Mouse (Mus musculus) embryonic facial prominence, embryonic 10.5 days (tissue): ENCODE results near the gene Itpr2. TPM values are rescaled to one million over a fixed set of nuclear protein-coding genes. Genes with fewer than 3 reads are reported as not detected.

Experiments used
- DNase-seq: peaks from one replicate; pipeline ENCODE4 v3.0.0-alpha.2; 2017; ENCODE audit warnings: low spot score
- H3K27ac ChIP-seq: fragments of 300-500 bp; sonication (generic); replicated peaks from 2 replicates; pipeline ENCODE4 v1.5.1; 2016; ENCODE audit warnings: mild to moderate bottlenecking
- H3K27me3 ChIP-seq: fragments of 300-500 bp; sonication (generic); replicated peaks from 2 replicates; pipeline ENCODE4 v1.6.1; 2016; ENCODE audit warnings: low read depth, mild to moderate bottlenecking; ENCODE audit not compliant: poor library complexity, severe bottlenecking
- H3K36me3 ChIP-seq: fragments of 300-500 bp; sonication (generic); replicated peaks from 2 replicates; pipeline ENCODE4 v1.6.1; 2016; ENCODE audit warnings: mild to moderate bottlenecking, moderate library complexity
- H3K4me1 ChIP-seq: fragments of 300-500 bp; sonication (generic); 2 replicates; pipeline ENCODE4 v1.6.1; 2016
- H3K4me3 ChIP-seq: fragments of 300-500 bp; sonication (generic); 2 replicates; pipeline ENCODE4 v1.5.1; 2016; ENCODE audit warnings: mild to moderate bottlenecking, moderate library complexity
- H3K9me3 ChIP-seq: fragments of 300-500 bp; sonication (generic); 2 replicates; pipeline ENCODE4 v1.6.1; 2016; ENCODE audit warnings: mild to moderate bottlenecking
- WGBS: fragments of 180-500 bp; shearing (Covaris S2); methylation state at CpG from one replicate; pipeline ENCODE4 v1.1.7; 2016; 5-methylcytosine and 5-hydroxymethylcytosine counted together
- polyA plus RNA-seq: library from polyadenylated mRNA; unstranded; fragments of >200 nt; fragmentation: Nextera tagmentation; extraction: Ambion mirVana; gene quantifications from 2 replicates; pipeline ENCODE4 v1.2.1, GENCODE M21; 2016

Itpr2 gene
- polyA plus RNA-seq, 1 experiment from 2014 or later, result 4.5 TPM

DNA sequence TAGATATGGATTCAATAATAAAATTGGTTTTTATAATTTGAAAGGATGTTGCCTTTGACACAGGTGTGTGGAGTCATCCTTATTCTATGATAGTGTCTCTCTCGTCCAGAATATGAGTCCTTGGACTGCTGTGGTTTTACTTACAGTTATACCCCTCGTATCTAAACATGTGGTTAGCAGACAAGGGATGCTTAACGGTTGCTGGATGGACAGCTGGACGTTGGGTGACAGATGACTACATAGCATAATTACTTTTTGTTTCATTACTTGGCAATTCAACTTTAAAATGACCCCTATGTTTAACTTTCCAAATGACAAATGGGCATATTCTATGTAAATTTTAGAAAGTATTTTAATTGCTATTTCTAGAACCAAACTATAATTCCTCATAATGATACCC, 297.6 kb downstream of the Itpr2 start:
- Histone ChIP-seq H3K27me3 (no peaks in the 10 kb centered on the region), H3K4me1 (peaks cover 7% of the 10 kb centered on the region; the same call in 1 of the 2 replicates), H3K27ac (no peak overlapping the region), H3K36me3 (no peaks in the 10 kb centered on the region), H3K4me3 (no peak overlapping the region), H3K9me3 (no peaks in the 10 kb centered on the region)
- WGBS, result 77% methylated on average over 4 of the region's 4 CpGs
- DNase-seq, result no peak

- Histone ChIP-seq H3K27me3 (no peaks in the 10 kb centered on the region), H3K36me3 (no peaks in the 10 kb centered on the region; the same call in 1 of the 2 replicates), H3K9me3 (no peaks in the 10 kb centered on the region), H3K4me3 (no peak overlapping the region), H3K27ac (no peak overlapping the region), H3K4me1 (no peaks in the 10 kb centered on the region)
- WGBS, result 93% methylated on average over 7 of the region's 7 CpGs
- DNase-seq, result no peak
Observed at GRCm38 (mm10) chr6:146197868-146198379, 304.1 kb downstream of the Itpr2 start.

- Histone ChIP-seq H3K4me3 (no peak overlapping the region), H3K9me3 (no peaks in the 10 kb centered on the region), H3K36me3 (no peaks in the 10 kb centered on the region; the same call in 1 of the 2 replicates), H3K27ac (no peak overlapping the region), H3K4me1 (no peaks in the 10 kb centered on the region), H3K27me3 (no peaks in the 10 kb centered on the region)
- whole genome bisulfite sequencing, result 74% methylated on average over 1 of the region's 1 CpGs
- DNase-seq, result no peak
Observed at GRCm38 (mm10) chr6:146196701-146197100, 305.3 kb downstream of the Itpr2 start.

DNA sequence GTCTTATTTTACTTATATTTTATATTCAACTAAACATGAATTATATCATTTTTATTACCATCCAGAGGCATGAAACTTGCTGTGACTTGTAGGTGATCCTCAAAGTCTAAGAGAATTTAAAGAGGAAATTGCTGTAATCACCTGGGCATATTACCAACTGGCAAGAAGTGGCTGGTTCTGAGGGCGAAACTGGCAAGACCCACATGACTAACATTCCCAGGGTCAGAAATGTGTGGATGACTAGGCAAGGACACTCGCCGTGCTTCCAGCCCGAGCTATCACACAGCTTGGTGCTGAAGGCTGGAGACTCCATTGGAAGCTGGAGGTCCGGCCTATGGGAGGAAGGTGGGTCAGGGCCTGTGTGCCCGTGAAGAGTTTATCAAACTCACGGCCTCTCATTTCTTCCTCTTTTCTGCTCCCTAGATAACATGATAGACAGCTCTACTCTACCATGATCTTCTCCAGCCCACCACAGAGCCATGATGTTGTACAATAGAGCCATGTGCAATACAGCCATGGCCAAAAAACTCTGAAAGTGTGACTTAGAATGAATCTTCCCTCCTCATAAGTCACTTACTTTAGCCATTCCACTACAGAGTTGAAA, 306.1 kb downstream of the Itpr2 start:
- Histone ChIP-seq H3K36me3 (no peaks in the 10 kb centered on the region; the same call in 1 of the 2 replicates), H3K27ac (no peak overlapping the region), H3K9me3 (no peaks in the 10 kb centered on the region), H3K4me1 (no peaks in the 10 kb centered on the region), H3K27me3 (no peaks in the 10 kb centered on the region), H3K4me3 (no peak overlapping the region)
- WGBS, result 93% methylated on average over 7 of the region's 7 CpGs
- no peak for DNase-seq

DNA sequence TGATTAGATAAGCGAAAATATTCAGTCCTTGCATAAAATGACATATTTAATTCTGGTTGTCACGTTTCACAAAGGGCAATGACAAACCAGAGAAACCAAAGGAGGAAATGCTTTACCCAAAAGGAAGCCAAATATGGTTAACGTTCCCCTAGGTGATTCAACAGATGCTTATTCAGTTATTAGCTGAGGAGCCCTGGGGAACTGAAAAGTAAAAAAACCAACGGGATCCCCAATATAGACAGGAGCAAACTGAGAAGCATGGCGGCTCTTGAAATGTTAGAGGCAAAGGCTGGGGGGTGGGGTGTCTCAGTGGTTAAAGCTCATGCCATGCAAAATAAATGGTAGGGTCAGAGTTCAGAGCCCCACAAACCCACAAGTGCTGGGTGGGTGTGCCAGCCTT, 310.1 kb downstream of the Itpr2 start:
- Histone ChIP-seq H3K27ac (no peak overlapping the region), H3K9me3 (no peaks in the 10 kb centered on the region), H3K36me3 (no peaks in the 10 kb centered on the region; the same call in 1 of the 2 replicates), H3K4me3 (no peak overlapping the region), H3K27me3 (no peaks in the 10 kb centered on the region), H3K4me1 (peaks cover 7% of the 10 kb centered on the region; the same call in 1 of the 2 replicates)
- DNase-seq, result no peak
- WGBS, result 86% methylated on average over 5 of the region's 5 CpGs

GRCm38 (mm10) chr6:146190006-146190405, 312.0 kb downstream of the Itpr2 start:
- no peak overlapping the region for H3K4me3 ChIP-seq
- peak; percentile 31 for DNase-seq
- peaks cover 7% of the 10 kb centered on the region; the same call in 1 of the 2 replicates for H3K4me1 ChIP-seq
- no peaks in the 10 kb centered on the region for H3K9me3 ChIP-seq
- WGBS, result 71% methylated on average over 8 of the region's 8 CpGs
- H3K27ac ChIP-seq, result no peak overlapping the region
- H3K36me3 ChIP-seq, result no peaks in the 10 kb centered on the region; the same call in 1 of the 2 replicates
- no peaks in the 10 kb centered on the region for H3K27me3 ChIP-seq

DNA sequence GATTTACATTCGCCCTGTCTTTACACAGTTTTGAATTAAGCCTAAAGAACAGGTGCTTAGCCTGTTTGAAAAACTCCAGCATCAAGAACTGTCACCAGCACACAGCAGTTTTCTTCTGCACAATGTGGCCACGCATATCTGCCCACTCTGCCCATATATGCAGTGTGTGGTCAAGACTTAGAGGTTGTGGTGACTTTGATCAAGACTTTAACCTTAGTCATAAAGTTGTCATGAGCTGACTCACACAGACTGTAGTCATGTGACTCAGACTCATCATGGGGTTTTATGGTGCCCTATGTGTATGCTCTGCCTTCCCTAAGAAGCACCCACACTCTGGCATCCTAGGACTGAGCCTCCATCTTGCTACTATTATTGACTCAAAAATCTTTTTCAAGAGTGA, 316.5 kb downstream of the Itpr2 start:
- no peak for DNase-seq
- H3K27me3 ChIP-seq, result no peaks in the 10 kb centered on the region
- H3K27ac ChIP-seq, result no peak overlapping the region
- H3K4me1 ChIP-seq, result peaks cover 7% of the 10 kb centered on the region; the same call in 1 of the 2 replicates
- 90% methylated on average over 2 of the region's 2 CpGs for WGBS
- no peaks in the 10 kb centered on the region for H3K9me3 ChIP-seq
- H3K4me3 ChIP-seq, result no peak overlapping the region
- no peaks in the 10 kb centered on the region for H3K36me3 ChIP-seq

GRCm38 (mm10) chr6:146184771-146185170, 317.3 kb downstream of the Itpr2 start:
- 90% methylated on average over 9 of the region's 9 CpGs for WGBS
- no peak for DNase-seq
- Histone ChIP-seq H3K9me3 (no peaks in the 10 kb centered on the region), H3K27ac (no peak overlapping the region), H3K36me3 (no peaks in the 10 kb centered on the region), H3K27me3 (no peaks in the 10 kb centered on the region), H3K4me1 (no peaks in the 10 kb centered on the region), H3K4me3 (no peak overlapping the region)

DNA sequence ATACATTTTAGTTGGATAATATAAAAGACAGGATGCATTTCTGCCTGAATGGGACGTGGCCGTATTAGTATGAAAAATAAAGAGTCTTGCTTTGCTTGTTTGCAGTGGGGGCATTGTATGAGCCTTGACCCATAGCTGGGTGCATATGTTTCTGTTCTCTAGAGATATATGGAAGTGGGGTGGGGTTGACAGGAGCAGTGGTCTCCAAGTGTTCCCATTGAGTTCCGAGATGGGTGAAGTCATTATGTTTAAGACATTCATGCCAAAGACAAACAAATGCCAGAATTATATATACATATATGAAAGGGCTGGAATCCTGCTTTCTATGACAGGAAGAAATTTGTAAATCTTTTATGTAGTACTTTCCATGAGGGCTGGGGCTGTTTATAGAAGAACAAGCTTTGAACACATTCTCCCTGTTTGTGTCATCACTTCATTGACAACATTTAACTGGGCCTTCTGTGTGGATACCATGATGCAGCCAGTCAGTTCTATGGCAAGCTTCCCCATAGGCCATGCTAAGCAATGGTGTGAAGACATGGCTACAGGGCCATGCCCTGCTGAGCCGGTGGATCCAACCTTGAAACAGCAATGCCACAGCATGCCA, 327.3 kb downstream of the Itpr2 start:
- no peaks in the 10 kb centered on the region for H3K36me3 ChIP-seq
- no peaks in the 10 kb centered on the region for H3K27me3 ChIP-seq
- no peak for DNase-seq
- H3K27ac ChIP-seq, result no peak overlapping the region
- no peak overlapping the region for H3K4me3 ChIP-seq
- WGBS, result 95% methylated on average over 4 of the region's 4 CpGs
- no peaks in the 10 kb centered on the region for H3K4me1 ChIP-seq
- no peaks in the 10 kb centered on the region for H3K9me3 ChIP-seq

GRCm38 (mm10) chr6:146170603-146171051, 331.4 kb downstream of the Itpr2 start:
- DNase-seq, result peak; percentile 33
- Histone ChIP-seq H3K4me3 (no peak overlapping the region), H3K4me1 (no peaks in the 10 kb centered on the region), H3K27me3 (no peaks in the 10 kb centered on the region), H3K27ac (no peak overlapping the region), H3K36me3 (no peaks in the 10 kb centered on the region), H3K9me3 (no peaks in the 10 kb centered on the region)
- 80% methylated on average over 14 of the region's 14 CpGs for WGBS

DNA sequence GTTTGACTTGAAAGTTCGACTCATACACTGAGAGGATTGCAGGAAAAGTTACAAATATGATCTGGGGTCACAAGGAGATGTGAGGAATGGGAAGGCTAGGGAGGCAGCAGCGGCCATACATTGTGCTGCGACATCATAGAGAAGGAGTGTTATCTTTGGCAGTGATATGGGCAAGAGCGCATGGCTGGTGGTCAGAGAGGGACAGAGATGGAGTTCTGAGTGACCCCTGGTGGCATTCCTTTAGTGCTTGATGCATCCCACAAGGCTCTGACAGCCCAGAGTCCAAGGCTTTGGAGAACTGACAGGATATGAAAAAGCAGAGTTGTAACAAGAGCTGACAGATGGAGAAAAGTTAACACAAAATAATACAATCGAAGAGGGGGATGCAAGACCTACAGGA, 334.8 kb downstream of the Itpr2 start:
- no peaks in the 10 kb centered on the region for H3K9me3 ChIP-seq
- no peak for DNase-seq
- 0 out of 2 replicates have a peak, but pooled peaks cover 3% of the 10 kb centered on the region for H3K4me1 ChIP-seq
- no peak overlapping the region for H3K27ac ChIP-seq
- H3K36me3 ChIP-seq, result no peaks in the 10 kb centered on the region
- WGBS, result 89% methylated on average over 5 of the region's 5 CpGs
- H3K4me3 ChIP-seq, result no peak overlapping the region
- H3K27me3 ChIP-seq, result no peaks in the 10 kb centered on the region

- Histone ChIP-seq H3K27me3 (no peaks in the 10 kb centered on the region), H3K9me3 (no peaks in the 10 kb centered on the region), H3K4me3 (no peak overlapping the region), H3K36me3 (no peaks in the 10 kb centered on the region), H3K27ac (no peak overlapping the region), H3K4me1 (0 out of 2 replicates have a peak, but pooled peaks cover 3% of the 10 kb centered on the region)
- 79% methylated on average over 4 of the region's 4 CpGs for WGBS
- DNase-seq, result no peak
Observed at GRCm38 (mm10) chr6:146159641-146160040, 342.4 kb downstream of the Itpr2 start.

DNA sequence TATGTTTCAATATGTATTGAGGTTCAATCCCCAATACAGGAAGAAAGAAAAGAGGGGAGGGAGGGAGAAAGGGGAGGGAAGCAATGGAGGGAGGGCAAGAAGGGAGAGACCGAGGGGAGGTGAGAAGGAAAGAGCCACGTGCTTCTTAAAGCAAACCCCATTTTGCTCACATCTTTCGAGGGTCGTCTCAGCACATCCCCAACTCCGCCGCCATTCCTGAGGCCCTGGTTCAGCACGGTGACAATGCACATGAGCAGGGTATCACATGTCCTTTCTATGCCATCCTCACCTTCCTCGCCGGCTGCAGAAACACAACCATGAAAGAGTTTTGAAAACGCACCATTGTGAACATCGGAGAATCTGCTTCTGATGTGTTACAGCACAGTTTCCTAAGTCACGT, 343.3 kb downstream of the Itpr2 start:
- no peak for DNase-seq
- Histone ChIP-seq H3K4me1 (0 out of 2 replicates have a peak, but pooled peaks cover 3% of the 10 kb centered on the region), H3K4me3 (no peak overlapping the region), H3K27ac (no peak overlapping the region), H3K9me3 (no peaks in the 10 kb centered on the region), H3K27me3 (no peaks in the 10 kb centered on the region), H3K36me3 (no peaks in the 10 kb centered on the region)
- 95% methylated on average over 12 of the region's 12 CpGs for WGBS
